19 mouse cellular contexts compared by ENCODE assay signal in genomic region chr10:20595107-20595810, GRCm38 (mm10).
DNase-seq lines count a peak whose midpoint lies in the region; ATAC-seq and TF ChIP-seq lines count a peak whose summit lies in the region.
"Had no signal": no experiment of that assay in that cellular context is flagged by ENCODE, and none has a peak within 500 bp of the region (broad histone marks: within the 10 kb centered on the region; RNA-seq: fewer than 3 reads in every experiment).

No protein-coding gene starts in this region.

- WGBS in kidney, embryonic 14.5 days, result 68% methylated on average over 5 of the region's 5 CpGs

- H3K4me2 ChIP-seq in kidney, embryonic 14.5 days (replicated peaks; ENCODE audit: low read depth, low read length), result no peak overlapping the region
- H3K4me2 ChIP-seq: forebrain, embryonic 12.5 days; hindbrain, embryonic 13.5 days; limb, embryonic 12.5 days; lung, embryonic 14.5 days; midbrain, embryonic 11.5 days; neural tube, embryonic 13.5 days had no signal

- no peaks in the 10 kb centered on the region for H3K9me3 ChIP-seq in kidney, embryonic 14.5 days (ENCODE audit: control insufficient read depth, low read length)
- H3K9me3 ChIP-seq: forebrain, embryonic 12.5 days; hindbrain, embryonic 13.5 days; limb, embryonic 12.5 days; neural tube, embryonic 13.5 days had no signal

- H3K9ac ChIP-seq in kidney, embryonic 14.5 days (ENCODE audit: low read depth, low read length), result no peak overlapping the region
- H3K9ac ChIP-seq: forebrain, embryonic 12.5 days; hindbrain, embryonic 13.5 days; limb, embryonic 12.5 days; lung, embryonic 14.5 days; neural tube, embryonic 13.5 days had no signal

- ATAC-seq in kidney, embryonic 14.5 days (ENCODE audit: low FRiP score, low TSS enrichment), result no peak

- no peaks in the 10 kb centered on the region for H3K36me3 ChIP-seq in kidney, embryonic 14.5 days (ENCODE audit: control insufficient read depth, insufficient read depth, low read length)
- H3K36me3 ChIP-seq: forebrain, embryonic 12.5 days; hindbrain, embryonic 13.5 days; limb, embryonic 12.5 days; neural tube, embryonic 13.5 days had no signal

- no peaks in the 10 kb centered on the region for H3K27me3 ChIP-seq in kidney, embryonic 14.5 days (ENCODE audit: control insufficient read depth, insufficient read depth, low read length)
- H3K27me3 ChIP-seq: forebrain, embryonic 12.5 days; hindbrain, embryonic 13.5 days; limb, embryonic 12.5 days; neural tube, embryonic 13.5 days had no signal

- no peak overlapping the region for H3K4me3 ChIP-seq in kidney, embryonic 14.5 days (ENCODE audit: low read length)
- H3K4me3 ChIP-seq in layer of hippocampus, adult 2 months, result no peak overlapping the region
- H3K4me3 ChIP-seq: forebrain, embryonic 12.5 days; hindbrain, embryonic 13.5 days; limb, embryonic 12.5 days; neural tube, embryonic 13.5 days had no signal

- TF ChIP-seq CTCF in layer of hippocampus, adult 2 months (conservative IDR thresholded peaks at IDR 0.05), result no peak

- no peak overlapping the region for H3K27ac ChIP-seq in kidney, embryonic 14.5 days (ENCODE audit: low read depth, low read length)
- H3K27ac ChIP-seq in layer of hippocampus, adult 2 months, result no peak overlapping the region
- H3K27ac ChIP-seq: forebrain, embryonic 12.5 days; hindbrain, embryonic 13.5 days; limb, embryonic 12.5 days; neural tube, embryonic 13.5 days had no signal

- no peaks in the 10 kb centered on the region for H3K4me1 ChIP-seq in kidney, embryonic 14.5 days (ENCODE audit: control insufficient read depth, insufficient read depth, low read length)
- H3K4me1 ChIP-seq: forebrain, embryonic 12.5 days; hindbrain, embryonic 13.5 days; limb, embryonic 12.5 days; neural tube, embryonic 13.5 days had no signal

- peak; percentile 10 to 60 for DNase-seq in adrenal gland, adult (ENCODE audit: inconsistent age in 2 of 2, low spot score in 1 of 2)
- DNase-seq in adrenal gland, postnatal 25 days, result no peak
- peak; percentile 22 for DNase-seq in kidney, postnatal 14 days
- DNase-seq in lung, postnatal 36 days, result peak; percentile 26
- no peak for DNase-seq in lung, postnatal 25 days (ENCODE audit: low spot score)
- no peak for DNase-seq in layer of hippocampus, adult 2 months (ENCODE audit: low spot score in 2 of 2)
- no peak for DNase-seq in left cerebral cortex, adult 11 months (ENCODE audit: low spot score)
- DNase-seq: cerebellum, postnatal 10 days; embryo, embryonic 11 days; gastrocnemius, postnatal 10 days; heart, postnatal 10 days; layer of hippocampus, adult 9-11 months; lung, embryonic 14.5 days had no signal

Comparison
In these comparisons a context has a peak if more than half of its experiments do, and no peak if none do; other contexts are left out.
1. DNase-seq: peak in adrenal gland, adult (2 of 2), kidney, postnatal 14 days (single experiment) and lung, postnatal 36 days (single experiment); none in adrenal gland, postnatal 25 days (single experiment), lung, postnatal 25 days (single experiment), layer of hippocampus, adult 2 months (0 of 2) and left cerebral cortex, adult 11 months (single experiment).